Mouse (Mus musculus): ENCODE data around the gene Amelx. TPM values are rescaled to one million over a fixed set of nuclear protein-coding genes. Genes with fewer than 3 reads are reported as not detected.

Gene Amelx
- not detected for total RNA-seq (2021)
- long read RNA-seq, experiment 1 = 0 reads
- long read RNA-seq, experiment 2 = 0 reads

- intact Hi-C loops (cut with DNase I; ENCODE audit: low total_unique reads) = no loop called here
These were observed at the start of gene Amelx for GRCm38 (mm10) chrX:169187100-169187499. TSS of gene Amelx (minus strand) at chrX:169187200.

DNA sequence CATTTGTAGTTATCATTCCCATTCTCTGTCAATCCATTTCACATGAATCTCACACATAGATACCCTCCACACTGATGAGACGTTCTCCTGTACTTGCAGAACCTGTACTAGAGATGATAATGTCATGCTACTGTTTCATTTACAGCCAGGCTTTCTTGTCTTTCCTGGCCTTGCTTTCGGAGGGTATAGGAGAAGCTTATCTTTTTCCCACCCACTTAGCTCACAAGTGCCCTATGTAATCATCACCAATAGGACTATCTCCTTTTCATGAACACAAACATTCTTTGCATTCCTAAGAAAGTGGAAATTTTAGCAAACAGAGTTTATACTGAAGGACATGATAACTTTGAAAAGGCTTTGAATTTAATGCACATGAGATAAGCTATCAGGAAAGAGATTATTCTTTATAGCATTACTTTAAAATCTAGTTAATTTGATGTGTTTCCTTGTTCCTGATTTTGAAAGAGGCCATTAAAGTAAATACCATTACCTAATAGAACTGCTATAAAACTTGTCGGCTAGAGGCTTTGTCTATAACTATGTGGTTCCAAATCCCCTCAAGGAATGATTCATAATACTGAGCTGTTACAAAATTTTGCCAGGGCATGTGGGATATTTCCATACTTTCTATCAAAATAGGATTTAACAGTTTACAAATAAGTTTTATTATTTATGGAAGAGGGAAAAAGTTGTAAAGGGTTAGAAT is 35.5 kb upstream of the Amelx start:
- intact Hi-C loops (cut with DNase I; ENCODE audit: low total_unique reads) = no loop called here
- DNase-seq = no peak

More at GRCm38 (mm10) chrX:169187100-169187499, at the start of gene Amelx:
- DNase-seq = no peak

DNA sequence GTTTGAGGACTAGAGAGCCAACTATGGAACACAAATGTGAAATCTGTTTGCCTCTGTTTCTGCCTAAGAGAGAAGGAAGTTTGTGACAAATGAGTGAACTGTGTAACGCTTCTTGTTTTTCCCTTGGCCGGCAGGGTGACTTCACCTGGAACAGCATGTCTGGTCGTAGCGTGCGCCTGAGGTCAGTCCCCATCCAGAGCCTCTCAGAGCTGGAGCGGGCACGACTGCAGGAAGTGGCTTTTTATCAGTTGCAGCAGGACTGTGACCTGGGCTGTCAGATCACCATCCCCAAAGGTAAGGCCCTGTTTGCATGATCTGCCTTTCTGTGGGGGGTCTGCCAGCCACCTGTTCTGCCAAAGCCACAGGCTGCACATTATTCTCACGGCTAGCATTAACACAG is 33.1 kb upstream of the Amelx start:
- intact Hi-C loops (cut with DNase I; ENCODE audit: low total_unique reads) = no loop called here
- DNase-seq = no peak

GRCm38 (mm10) chrX:169210019-169210418 is 23.0 kb upstream of the Amelx start:
- no peak for DNase-seq
- intact Hi-C loops (cut with DNase I; ENCODE audit: low total_unique reads) = no loop called here

DNA sequence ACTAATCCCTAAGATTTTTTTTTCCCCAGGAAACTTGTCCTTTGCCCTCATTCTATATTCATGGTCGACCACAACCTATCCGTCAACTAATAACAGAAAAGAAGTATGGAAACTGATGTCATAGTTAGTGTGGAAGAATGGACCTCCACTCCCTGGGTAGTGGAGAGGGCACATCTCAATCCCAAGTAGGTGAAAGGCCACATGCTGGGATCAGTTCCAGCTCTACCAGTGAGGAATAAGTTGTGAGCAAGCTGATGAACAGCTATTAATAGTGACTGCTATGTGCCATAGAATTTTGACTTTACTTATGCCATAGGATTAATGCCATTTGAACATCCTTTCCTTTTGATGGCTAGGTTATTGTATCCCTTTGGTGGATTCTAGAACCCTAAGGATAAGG is 8.4 kb downstream of the Amelx start:
- no peak for DNase-seq
- intact Hi-C loops (cut with DNase I; ENCODE audit: low total_unique reads) = no loop called here

DNA sequence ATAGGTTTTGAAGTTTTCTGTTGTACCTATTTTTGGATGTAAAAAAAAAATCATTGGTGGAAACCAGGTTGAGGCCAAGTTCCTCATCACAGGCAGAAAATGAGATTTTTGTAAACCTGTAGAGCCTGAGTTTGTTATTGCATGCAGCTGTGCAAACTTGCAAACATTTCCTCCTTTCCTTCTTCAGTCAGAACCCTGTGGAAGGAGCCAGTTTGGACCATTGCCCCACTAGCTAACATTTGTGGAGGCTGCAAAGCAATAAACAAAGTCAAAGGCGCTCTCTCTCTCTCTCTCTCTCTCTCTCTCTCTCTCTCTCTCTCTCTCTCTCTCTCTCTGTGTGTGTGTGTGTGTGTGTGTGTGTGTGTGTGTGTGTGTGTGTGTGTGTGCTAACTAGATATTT is 13.2 kb downstream of the Amelx start:
- peak; percentile 48 for DNase-seq
- intact Hi-C loops (cut with DNase I; ENCODE audit: low total_unique reads) = no loop called here

DNA sequence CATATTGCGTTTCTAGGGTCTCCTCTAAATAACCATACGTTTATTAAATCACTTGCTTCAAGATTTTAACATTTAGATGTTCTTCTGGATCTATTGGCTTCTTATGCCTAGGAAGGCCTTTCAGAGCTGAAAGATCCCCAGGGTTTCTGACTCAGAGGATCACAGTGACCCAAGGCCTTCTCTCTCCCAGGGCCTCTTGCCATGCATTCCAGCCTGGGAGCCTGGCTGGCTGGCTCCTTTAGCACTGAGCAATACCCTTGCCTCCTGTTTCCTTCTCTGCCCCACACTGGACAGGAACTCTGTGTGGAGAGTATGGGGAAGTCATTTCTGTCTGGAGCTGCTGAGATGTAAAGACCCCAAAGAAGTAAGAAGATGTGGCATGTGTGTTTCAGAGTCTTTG is 16.0 kb downstream of the Amelx start:
- no peak for DNase-seq
- intact Hi-C loops (cut with DNase I; ENCODE audit: low total_unique reads) = no loop called here

GRCm38 (mm10) chrX:169158385-169158784 is 28.6 kb downstream of the Amelx start:
- DNase-seq = no peak
- intact Hi-C loops (cut with DNase I; ENCODE audit: low total_unique reads) = no loop called here

- intact Hi-C loops (cut with DNase I; ENCODE audit: low total_unique reads) = no loop called here
- no peak for DNase-seq
These were observed 33.2 kb downstream of the Amelx start for GRCm38 (mm10) chrX:169153805-169154204.

GRCm38 (mm10) chrX:169140467-169140866 is 46.5 kb downstream of the Amelx start:
- intact Hi-C loops (cut with DNase I; ENCODE audit: low total_unique reads) = no loop called here
- DNase-seq = no peak

GRCm38 (mm10) chrX:169139758-169140157 is 47.2 kb downstream of the Amelx start:
- no peak for DNase-seq
- intact Hi-C loops (cut with DNase I; ENCODE audit: low total_unique reads) = no loop called here

Other genes with a start within 250 kb of the Amelx start
- 10 to 100 TPM; 23.3 to 25.8 TPM for gene Hccs, start 133.2 kb upstream of the Amelx start, total RNA-seq (2021)